8 mouse cellular contexts compared by ENCODE assay signal in genomic region chr15:101497181-101497580, GRCm38 (mm10). TPM values are rescaled to one million over a fixed set of nuclear protein-coding genes. Genes with fewer than 3 reads are reported as not detected.
DNase-seq lines count a peak whose midpoint lies in the region; ATAC-seq and TF ChIP-seq lines count a peak whose summit lies in the region.
"Had no signal": no experiment of that assay in that cellular context is flagged by ENCODE, and none has a peak within 500 bp of the region (broad histone marks: within the 10 kb centered on the region; RNA-seq: fewer than 3 reads in every experiment).

No protein-coding gene starts in this region.

- in situ Hi-C loops in ES-E14 (cut with MboI; ENCODE audit: low sequenced_read_pairs in 2 of 2, unreplicated experiment in 2 of 2): no loop called here

- no peaks in the 10 kb centered on the region for H3K4me1 ChIP-seq in ES-E14 (ENCODE audit: control insufficient read depth in 2 of 2, insufficient read depth in 2 of 2, low read length in 2 of 2, poor library complexity in 1 of 2)
- peaks cover 3% of the 10 kb centered on the region; the same call in 1 of the 2 replicates for H3K4me1 ChIP-seq in intestine, embryonic 15.5 days (replicated peaks)
- H3K4me1 ChIP-seq in stomach, embryonic 16.5 days (ENCODE audit: control insufficient read depth, insufficient read depth, low read length): no peaks in the 10 kb centered on the region
- H3K4me1 ChIP-seq: embryonic facial prominence, embryonic 15.5 days had no signal

- no peak overlapping the region for H3K9ac ChIP-seq in ES-E14 (ENCODE audit: insufficient read depth, low read depth, low read length, poor library complexity, severe bottlenecking)
- no peak overlapping the region for H3K9ac ChIP-seq in intestine, embryonic 15.5 days
- H3K9ac ChIP-seq in stomach, embryonic 16.5 days (ENCODE audit: low read length): no peak overlapping the region
- H3K9ac ChIP-seq: embryonic facial prominence, embryonic 15.5 days had no signal

- H3K9me3 ChIP-seq in ES-E14 (ENCODE audit: control insufficient read depth, insufficient read depth, low read depth, low read length): no peaks in the 10 kb centered on the region
- H3K9me3 ChIP-seq in intestine, embryonic 15.5 days: no peaks in the 10 kb centered on the region
- H3K9me3 ChIP-seq in stomach, embryonic 16.5 days (replicated peaks; ENCODE audit: control insufficient read depth, low read length): no peaks in the 10 kb centered on the region
- H3K9me3 ChIP-seq: embryonic facial prominence, embryonic 15.5 days had no signal

- peak; percentile 45 for ATAC-seq in intestine, embryonic 15.5 days
- ATAC-seq in stomach, embryonic 16.5 days (ENCODE audit: insufficient read depth, low FRiP score): peak; percentile 33; the same call in 1 of the 2 replicates

- peak; percentile 4 to 22 for DNase-seq in layer of hippocampus, adult 2 months (ENCODE audit: low spot score in 2 of 2)
- DNase-seq in layer of hippocampus, postnatal 36 days: no peak
- peak; percentile 28 for DNase-seq in ES-E14 (ENCODE audit: low read depth, low spot score)
- peak; percentile 77 for DNase-seq in adrenal gland, adult 8-10 months
- no peak for DNase-seq in thymus, postnatal 25 days

- no peak overlapping the region for H3K27ac ChIP-seq in layer of hippocampus, adult 2 months
- H3K27ac ChIP-seq in ES-E14 (ENCODE audit: insufficient read depth, low read depth, low read length, poor library complexity, severe bottlenecking): no peak overlapping the region
- no peak overlapping the region for H3K27ac ChIP-seq in intestine, embryonic 15.5 days
- no peak overlapping the region for H3K27ac ChIP-seq in stomach, embryonic 16.5 days (ENCODE audit: low read length)
- H3K27ac ChIP-seq: embryonic facial prominence, embryonic 15.5 days had no signal

- H3K4me2 ChIP-seq in intestine, embryonic 15.5 days (replicated peaks): no peak overlapping the region
- H3K4me2 ChIP-seq in stomach, embryonic 16.5 days (ENCODE audit: low read depth, low read length): no peak overlapping the region
- H3K4me2 ChIP-seq: embryonic facial prominence, embryonic 15.5 days had no signal

- no peaks in the 10 kb centered on the region; the same call in 1 of the 2 replicates for H3K27me3 ChIP-seq in intestine, embryonic 15.5 days (replicated peaks)
- no peaks in the 10 kb centered on the region for H3K27me3 ChIP-seq in stomach, embryonic 16.5 days (ENCODE audit: control insufficient read depth, insufficient read depth, low read length)
- H3K27me3 ChIP-seq: embryonic facial prominence, embryonic 15.5 days had no signal

- peak; percentile 74 for TF ChIP-seq CTCF in layer of hippocampus, adult 2 months (conservative IDR thresholded peaks at IDR 0.05)

- H3K36me3 ChIP-seq in ES-E14 (ENCODE audit: control insufficient read depth, insufficient read depth, low read length, poor library complexity, severe bottlenecking): no peaks in the 10 kb centered on the region
- H3K36me3 ChIP-seq in intestine, embryonic 15.5 days: no peaks in the 10 kb centered on the region
- no peaks in the 10 kb centered on the region for H3K36me3 ChIP-seq in stomach, embryonic 16.5 days (ENCODE audit: control insufficient read depth, insufficient read depth, low read length)
- H3K36me3 ChIP-seq: embryonic facial prominence, embryonic 15.5 days had no signal

- no peak overlapping the region for H3K4me3 ChIP-seq in layer of hippocampus, adult 2 months
- H3K4me3 ChIP-seq in ES-E14 (ENCODE audit: insufficient read depth in 1 of 2, low read depth in 1 of 2, low read length in 2 of 2, poor library complexity in 1 of 2, severe bottlenecking in 1 of 2): no peak overlapping the region
- no peak overlapping the region for H3K4me3 ChIP-seq in intestine, embryonic 15.5 days (replicated peaks)
- H3K4me3 ChIP-seq in stomach, embryonic 16.5 days (replicated peaks; ENCODE audit: low read length): no peak overlapping the region
- H3K4me3 ChIP-seq: embryonic facial prominence, embryonic 15.5 days had no signal

- WGBS in intestine, embryonic 15.5 days: 72% methylated on average over 2 of the region's 2 CpGs
- 76% methylated on average over 2 of the region's 2 CpGs for WGBS in stomach, embryonic 16.5 days

TF ChIP-seq in ES-E14, 5 proteins besides CTCF, POLR2A, EP300 and RAD21:
- peak; percentile 37; the same call in 1 of the 2 replicates for TF ChIP-seq ZC3H11A (IDR thresholded peaks at IDR 0.05; ENCODE audit: borderline replicate concordance, low read depth, low read length)
- no peak for TF ChIP-seq HCFC1 (IDR thresholded peaks at IDR 0.05; ENCODE audit: borderline replicate concordance, insufficient read depth, low read length)

RNA-seq across cellular contexts. Expression of gene Krt83, which starts 5.9 kb away (rescaled TPM):
- not detected for total RNA-seq in layer of hippocampus, adult 2 months (2021)
- not detected for total RNA-seq in layer of hippocampus, postnatal 36 days (2021)
- total RNA-seq in ES-E14 (2012; rRNA removed): not detected in 2 replicates
- total RNA-seq in adrenal gland, adult 8-10 months (2022): not detected
- polyA plus RNA-seq in intestine, embryonic 15.5 days (2015; fragmentation: Nextera tagmentation; extraction: Ambion mirVana): 0.19 TPM in 1 of 2 replicates, not detected in the other
- polyA plus RNA-seq in stomach, embryonic 16.5 days (2015; fragmentation: Nextera tagmentation; extraction: Ambion mirVana): not detected in 2 replicates

RNA-seq across cellular contexts. Expression of gene Gm49425, which starts 19.9 kb away (rescaled TPM):
- not detected for total RNA-seq in layer of hippocampus, adult 2 months (2021)
- not detected for total RNA-seq in layer of hippocampus, postnatal 36 days (2021)
- not detected in 2 replicates for total RNA-seq in ES-E14 (2012; rRNA removed)
- total RNA-seq in adrenal gland, adult 8-10 months (2022): not detected
- not detected in 2 replicates for polyA plus RNA-seq in intestine, embryonic 15.5 days (2015; fragmentation: Nextera tagmentation; extraction: Ambion mirVana)
- polyA plus RNA-seq in stomach, embryonic 16.5 days (2015; fragmentation: Nextera tagmentation; extraction: Ambion mirVana): not detected in 2 replicates

RNA-seq across cellular contexts. Expression of gene Krt86, which starts 23.9 kb away (rescaled TPM):
- not detected for total RNA-seq in layer of hippocampus, adult 2 months (2021)
- total RNA-seq in layer of hippocampus, postnatal 36 days (2021): not detected
- total RNA-seq in ES-E14 (2012; rRNA removed): not detected in 2 replicates
- total RNA-seq in adrenal gland, adult 8-10 months (2022): not detected
- polyA plus RNA-seq in intestine, embryonic 15.5 days (2015; fragmentation: Nextera tagmentation; extraction: Ambion mirVana): 0.14 TPM in 1 of 2 replicates, not detected in the other
- polyA plus RNA-seq in stomach, embryonic 16.5 days (2015; fragmentation: Nextera tagmentation; extraction: Ambion mirVana): not detected in 2 replicates

RNA-seq across cellular contexts. Expression of gene Krt81, which starts 33.6 kb away (rescaled TPM):
- total RNA-seq in layer of hippocampus, adult 2 months (2021): not detected
- not detected for total RNA-seq in layer of hippocampus, postnatal 36 days (2021)
- total RNA-seq in ES-E14 (2012; rRNA removed): not detected in 2 replicates
- not detected for total RNA-seq in adrenal gland, adult 8-10 months (2022)
- polyA plus RNA-seq in intestine, embryonic 15.5 days (2015; fragmentation: Nextera tagmentation; extraction: Ambion mirVana): not detected in 2 replicates
- polyA plus RNA-seq in stomach, embryonic 16.5 days (2015; fragmentation: Nextera tagmentation; extraction: Ambion mirVana): not detected in 2 replicates

RNA-seq across cellular contexts. Expression of gene Krt84, which starts 35.4 kb away (rescaled TPM):
- not detected for total RNA-seq in layer of hippocampus, adult 2 months (2021)
- not detected for total RNA-seq in layer of hippocampus, postnatal 36 days (2021)
- total RNA-seq in ES-E14 (2012; rRNA removed): not detected in 2 replicates
- not detected for total RNA-seq in adrenal gland, adult 8-10 months (2022)
- 0.13 and 0.29 TPM in 2 replicates for polyA plus RNA-seq in intestine, embryonic 15.5 days (2015; fragmentation: Nextera tagmentation; extraction: Ambion mirVana)
- 0.09 TPM in 1 of 2 replicates, not detected in the other for polyA plus RNA-seq in stomach, embryonic 16.5 days (2015; fragmentation: Nextera tagmentation; extraction: Ambion mirVana)

Comparison
In these comparisons a context has a peak if more than half of its experiments do, and no peak if none do; other contexts are left out.
1. DNase-seq: peak in layer of hippocampus, adult 2 months (2 of 2), ES-E14 (single experiment) and adrenal gland, adult 8-10 months (single experiment); none in layer of hippocampus, postnatal 36 days (0 of 2) and thymus, postnatal 25 days (single experiment).